Mouse (Mus musculus) lung, adult 2 months (tissue): ENCODE measurements around the gene Dlgap1. TPM values are rescaled to one million over a fixed set of nuclear protein-coding genes. Genes with fewer than 3 reads are reported as not detected.
"Not testable (repeated sequence)": the region's sequence is repeated elsewhere in the genome, so short reads cannot be mapped to it uniquely, and the experiment has no call there.

ENCODE experiments used
- DNase-seq: peaks from one replicate; pipeline ENCODE4 v3.0.0; 2022
- H3K4me1 ChIP-seq: fragments of 200-500 bp; 2 replicates; pipeline ENCODE4 v1.6.1; 2011; ENCODE audit warnings: low read length; ENCODE audit not compliant: control insufficient read depth, insufficient read depth
- H3K4me3 ChIP-seq: fragments of 200-500 bp; replicated peaks from 2 replicates; pipeline ENCODE3; 2011; ENCODE audit warnings: low read depth, mild to moderate bottlenecking, control low read depth, low read length; ENCODE audit errors: extremely low read depth
- CTCF ChIP-seq: fragments of 200-500 bp; IDR thresholded peaks from 2 replicates; pipeline ENCODE4 v1.5.1; 2011; ENCODE audit warnings: mild to moderate bottlenecking, low read length, control low read depth; ENCODE audit not compliant: insufficient read depth
- POLR2A ChIP-seq: fragments of 200-500 bp; IDR thresholded peaks from 2 replicates; pipeline ENCODE4 v1.6.1; 2011; ENCODE audit warnings: low read depth, mild to moderate bottlenecking, control low read depth, low read length, borderline replicate concordance; ENCODE audit errors: extremely low read depth
- WGBS: fragments of 180-500 bp; shearing (Covaris S2); methylation state at CpG from one replicate; pipeline ENCODE4 v1.1.7; 2018; 5-methylcytosine and 5-hydroxymethylcytosine counted together
- polyA plus RNA-seq: library from polyadenylated mRNA; depleted of rRNA; stranded (reverse); fragments of >200 nt; gene quantifications from 2 replicates; pipeline ENCODE4 v1.2.3, GENCODE M21; 2012

Gene Dlgap1
- polyA plus RNA-seq, 1 experiment = 0.63 TPM

DNA sequence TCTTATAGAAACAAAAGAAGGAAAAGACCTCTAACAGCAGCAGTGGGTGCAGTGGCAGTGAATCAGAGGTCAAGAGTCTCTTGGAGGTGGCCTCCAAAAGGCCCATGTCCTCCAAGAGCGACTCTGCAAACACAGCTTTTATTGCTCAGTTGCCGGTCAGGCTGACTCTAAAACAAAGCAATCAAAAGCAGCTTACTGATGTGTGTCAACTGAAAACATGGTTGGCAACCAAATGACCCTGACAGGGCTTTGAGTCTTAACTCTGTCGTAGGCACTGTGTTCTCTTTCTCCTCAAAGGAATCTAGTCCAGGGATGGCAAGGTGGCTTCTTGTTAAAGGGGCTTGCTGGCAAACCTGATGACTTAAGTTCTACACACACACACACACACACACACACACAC is 840.9 kb downstream of the Dlgap1 start:
- TF ChIP-seq CTCF = no peak
- TF ChIP-seq POLR2A = no peak
- no peaks in the 10 kb centered on the region for H3K4me1 ChIP-seq
- H3K4me3 ChIP-seq = no peak overlapping the region
- no peak for DNase-seq
- 70% methylated on average over 3 of the region's 3 CpGs for WGBS

DNA sequence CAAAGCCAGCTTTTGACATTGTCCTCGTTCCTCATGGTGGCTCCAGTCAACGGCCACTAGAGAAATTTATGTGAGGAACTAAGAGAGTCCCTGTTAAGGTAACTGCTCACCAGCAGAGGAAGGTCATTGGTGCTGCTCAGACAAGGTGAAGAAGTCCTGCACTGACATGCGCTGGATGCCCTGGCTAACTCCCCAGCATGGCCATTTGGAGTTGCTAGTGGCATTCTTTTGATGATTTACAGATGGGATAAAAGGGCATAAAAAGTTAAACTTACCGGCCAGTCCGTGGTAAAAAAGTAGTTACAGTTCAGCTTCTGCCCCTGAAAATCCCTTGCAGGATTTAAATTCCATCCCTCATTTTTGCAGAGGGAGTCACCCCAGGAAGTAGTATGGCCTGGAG is 841.9 kb downstream of the Dlgap1 start:
- H3K4me3 ChIP-seq = no peak overlapping the region
- DNase-seq = no peak

DNA sequence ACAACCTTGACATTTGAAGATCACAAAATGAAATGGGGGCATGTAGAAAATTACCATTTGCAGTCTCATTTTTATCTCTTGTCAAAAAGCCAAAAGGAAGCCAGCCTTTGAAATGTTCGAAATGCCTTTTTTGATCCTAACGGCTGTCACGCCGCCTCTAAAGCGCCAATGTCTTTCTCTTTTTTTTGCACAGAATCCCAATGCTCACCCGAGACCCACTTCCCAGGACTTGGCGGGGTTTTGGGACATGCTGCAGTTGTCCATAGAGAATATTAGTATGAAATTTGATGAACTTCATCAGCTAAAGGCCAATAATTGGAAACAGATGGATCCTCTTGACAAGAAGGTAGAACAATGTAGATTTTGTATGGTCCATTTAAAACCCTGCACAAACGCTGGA is 846.1 kb downstream of the Dlgap1 start:
- H3K4me1 ChIP-seq = peaks cover 3% of the 10 kb centered on the region
- WGBS = 71% methylated on average over 8 of the region's 8 CpGs
- TF ChIP-seq POLR2A = no peak
- DNase-seq = no peak
- H3K4me3 ChIP-seq = no peak overlapping the region

More for the DNA sequence above, 841.9 kb downstream of the Dlgap1 start:
- H3K4me1 ChIP-seq = no peaks in the 10 kb centered on the region
- WGBS = 85% methylated on average over 5 of the region's 5 CpGs
- TF ChIP-seq POLR2A (no peak), CTCF (no peak)

DNA sequence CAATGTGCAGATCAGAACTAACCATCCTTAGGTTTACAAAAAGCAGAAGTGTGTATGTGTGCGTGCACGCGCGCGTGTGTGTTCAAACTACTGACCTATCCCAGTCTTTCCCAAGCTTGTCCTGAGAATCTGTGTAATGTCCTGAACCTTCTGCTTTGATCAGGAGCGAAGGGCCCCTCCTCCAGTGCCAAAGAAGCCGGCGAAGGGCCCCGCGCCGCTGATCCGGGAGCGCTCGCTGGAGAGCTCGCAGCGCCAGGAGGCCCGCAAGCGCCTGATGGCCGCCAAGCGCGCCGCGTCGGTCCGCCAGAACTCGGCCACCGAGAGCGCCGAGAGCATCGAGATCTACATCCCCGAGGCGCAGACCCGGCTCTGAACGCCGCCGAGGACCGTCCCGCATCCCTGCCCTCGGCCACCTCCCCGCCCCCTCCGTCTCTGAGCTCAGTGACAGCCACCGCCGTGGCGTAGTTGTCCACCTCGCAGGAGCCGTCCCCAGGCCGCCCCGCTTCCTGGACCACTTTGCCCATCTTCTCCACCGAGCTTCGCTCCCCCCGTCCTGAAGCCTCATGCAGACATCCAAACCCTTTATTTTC is 849.1 kb downstream of the Dlgap1 start:
- Histone ChIP-seq H3K4me3 (no peak overlapping the region), H3K4me1 (peaks cover 3% of the 10 kb centered on the region)
- WGBS = 8% methylated on average over 50 of the region's 51 CpGs
- DNase-seq = no peak
- TF ChIP-seq POLR2A (no peak), CTCF (no peak)

DNA sequence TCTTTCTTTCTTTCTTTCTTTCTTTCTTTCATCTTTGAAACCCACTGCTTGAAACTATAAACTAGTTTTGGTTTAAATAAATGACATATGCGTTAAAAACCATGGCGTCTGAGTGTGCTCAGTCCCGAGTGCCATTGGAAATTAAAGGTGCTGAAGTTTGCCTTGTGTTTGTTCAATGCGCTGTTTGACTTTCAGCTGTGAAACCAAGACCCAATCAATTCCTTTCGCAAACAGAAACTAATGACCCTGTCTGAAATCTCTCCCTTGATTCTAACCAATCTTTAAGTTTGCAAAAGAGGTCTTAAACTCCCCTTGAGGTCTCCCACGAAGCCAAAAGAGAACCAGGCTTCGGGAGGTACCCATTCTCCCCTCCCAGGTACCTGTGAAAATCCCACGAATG is 854.2 kb downstream of the Dlgap1 start:
- peaks cover 2% of the 10 kb centered on the region; the same call in 1 of the 2 replicates for H3K4me1 ChIP-seq
- 63% methylated on average over 8 of the region's 8 CpGs for WGBS
- DNase-seq = no peak
- TF ChIP-seq POLR2A (no peak), CTCF (no peak)
- H3K4me3 ChIP-seq = no peak overlapping the region

DNA sequence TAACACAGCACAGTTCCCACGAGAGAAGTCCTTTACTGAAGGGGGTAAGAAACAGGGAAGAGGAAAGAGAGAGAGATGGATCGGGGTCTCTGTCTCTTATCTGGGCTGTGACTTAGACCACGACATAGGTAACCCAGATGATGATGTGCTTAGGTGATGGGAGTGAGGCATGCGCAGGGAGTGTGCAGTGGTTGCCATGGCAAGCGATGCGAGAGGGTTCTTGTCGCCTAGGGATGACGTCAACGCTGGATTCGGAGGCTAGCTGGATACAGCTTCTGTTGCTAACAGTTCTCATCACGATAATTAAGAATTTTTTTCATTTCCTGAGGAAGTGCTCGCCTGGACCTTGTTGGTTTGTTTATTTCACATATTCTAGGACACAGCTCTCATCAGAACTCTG is 857.4 kb downstream of the Dlgap1 start:
- DNase-seq = no peak
- H3K4me3 ChIP-seq = no peak overlapping the region
- H3K4me1 ChIP-seq = no peaks in the 10 kb centered on the region
- WGBS = 63% methylated on average over 12 of the region's 12 CpGs
- TF ChIP-seq POLR2A (no peak), CTCF (no peak)

DNA sequence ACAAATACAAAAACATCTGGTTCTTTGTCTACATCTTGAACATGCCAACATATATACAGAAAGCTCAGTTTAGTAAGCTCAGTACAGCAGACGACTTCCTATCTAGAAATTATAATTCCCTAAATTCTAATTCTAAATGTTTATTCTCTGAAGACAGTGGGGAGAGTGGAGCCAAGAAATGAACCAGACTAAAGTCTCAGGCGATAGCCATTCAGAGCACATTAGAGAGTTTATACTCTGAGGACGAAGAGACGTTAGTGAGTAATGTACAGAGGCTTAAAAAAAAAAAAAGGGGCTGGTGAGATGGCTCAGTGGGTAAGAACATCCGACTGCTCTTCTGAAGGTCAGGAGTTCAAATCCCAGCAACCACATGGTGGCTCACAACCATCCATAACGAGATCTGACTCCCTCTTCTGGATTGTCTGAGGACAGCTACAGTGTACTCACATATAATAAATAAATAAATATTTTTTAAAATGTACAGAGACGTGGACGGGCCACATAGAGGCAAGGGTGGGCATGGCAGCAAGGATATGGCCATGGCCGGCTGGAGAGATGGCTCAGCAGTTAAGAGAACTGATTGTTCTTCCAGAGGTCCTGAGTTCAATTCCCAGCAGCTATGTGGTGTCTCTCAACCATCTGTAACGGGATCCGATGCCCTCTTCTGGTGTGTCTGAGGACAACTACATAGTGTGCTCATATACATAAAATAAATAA is 858.7 kb downstream of the Dlgap1 start:
- not testable (repeated sequence) for DNase-seq, H3K4me1 ChIP-seq, H3K4me3 ChIP-seq
- WGBS = 74% methylated on average over 11 of the region's 11 CpGs

DNA sequence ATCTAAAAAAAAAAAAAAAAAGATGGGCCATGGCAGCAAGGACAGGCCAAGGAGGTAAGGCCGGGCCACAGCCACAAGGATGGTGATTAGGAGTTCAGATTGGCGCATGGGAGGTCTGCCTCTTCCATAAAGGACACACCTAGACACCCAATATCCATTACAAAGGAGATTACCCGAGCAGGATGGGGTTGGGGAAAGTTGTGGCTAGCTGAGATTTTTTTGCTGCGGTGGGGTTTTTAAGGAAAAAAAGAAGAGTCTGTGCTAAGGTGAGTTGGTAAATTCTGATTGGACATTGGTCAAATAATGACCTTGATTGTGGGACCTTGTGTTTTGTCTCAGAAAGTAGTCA is 859.3 kb downstream of the Dlgap1 start:
- H3K4me1 ChIP-seq = no peaks in the 10 kb centered on the region
- TF ChIP-seq POLR2A = no peak
- no peak for TF ChIP-seq CTCF
- 94% methylated on average over 4 of the region's 4 CpGs for WGBS
- H3K4me3 ChIP-seq = no peak overlapping the region
- DNase-seq = no peak

DNA sequence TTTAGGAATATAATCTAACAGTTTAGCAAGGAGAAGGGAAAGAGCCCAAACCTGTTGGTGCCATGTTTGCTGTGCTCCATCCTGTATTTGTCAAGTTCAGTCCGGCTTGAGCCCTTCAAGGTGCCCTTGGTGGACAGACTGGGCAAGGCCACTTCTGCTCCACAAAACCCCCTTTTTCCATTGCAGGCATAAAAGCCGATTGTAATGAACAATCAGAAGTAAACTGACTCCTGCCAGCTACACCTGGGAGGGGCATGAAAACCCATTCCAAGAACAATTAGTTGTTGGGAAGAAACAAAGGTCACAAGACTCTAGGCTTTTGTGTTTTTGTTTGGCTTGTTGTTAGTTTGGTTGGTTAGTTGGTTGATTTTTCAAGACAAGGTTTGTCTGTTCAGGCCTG is 859.7 kb downstream of the Dlgap1 start:
- WGBS = 76% methylated on average over 2 of the region's 2 CpGs
- TF ChIP-seq POLR2A (no peak), CTCF (no peak)
- DNase-seq = no peak
- H3K4me3 ChIP-seq = no peak overlapping the region
- no peaks in the 10 kb centered on the region for H3K4me1 ChIP-seq

DNA sequence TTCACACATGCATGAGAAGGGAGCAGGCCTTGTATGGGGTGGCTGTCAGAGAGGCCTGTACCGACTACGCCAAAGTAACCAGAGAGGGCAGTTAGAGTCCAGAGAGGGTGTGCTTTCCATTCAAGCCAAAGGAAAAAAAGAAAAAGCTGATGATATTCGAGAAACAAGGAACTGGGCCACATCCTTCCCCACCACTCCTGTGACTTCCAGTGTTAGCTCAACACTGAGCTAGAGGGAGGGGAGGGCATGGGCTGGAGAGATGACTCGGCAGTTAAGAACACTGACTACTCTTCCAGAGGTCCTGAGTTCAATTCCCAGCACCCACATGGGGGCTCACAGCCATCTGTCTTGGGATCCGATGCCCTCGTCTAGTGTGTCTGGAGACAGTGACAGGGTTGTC is 860.3 kb downstream of the Dlgap1 start:
- DNase-seq = no peak
- 75% methylated on average over 6 of the region's 6 CpGs for WGBS
- H3K4me3 ChIP-seq = no peak overlapping the region
- TF ChIP-seq CTCF (no peak), POLR2A (no peak)
- H3K4me1 ChIP-seq = no peaks in the 10 kb centered on the region

DNA sequence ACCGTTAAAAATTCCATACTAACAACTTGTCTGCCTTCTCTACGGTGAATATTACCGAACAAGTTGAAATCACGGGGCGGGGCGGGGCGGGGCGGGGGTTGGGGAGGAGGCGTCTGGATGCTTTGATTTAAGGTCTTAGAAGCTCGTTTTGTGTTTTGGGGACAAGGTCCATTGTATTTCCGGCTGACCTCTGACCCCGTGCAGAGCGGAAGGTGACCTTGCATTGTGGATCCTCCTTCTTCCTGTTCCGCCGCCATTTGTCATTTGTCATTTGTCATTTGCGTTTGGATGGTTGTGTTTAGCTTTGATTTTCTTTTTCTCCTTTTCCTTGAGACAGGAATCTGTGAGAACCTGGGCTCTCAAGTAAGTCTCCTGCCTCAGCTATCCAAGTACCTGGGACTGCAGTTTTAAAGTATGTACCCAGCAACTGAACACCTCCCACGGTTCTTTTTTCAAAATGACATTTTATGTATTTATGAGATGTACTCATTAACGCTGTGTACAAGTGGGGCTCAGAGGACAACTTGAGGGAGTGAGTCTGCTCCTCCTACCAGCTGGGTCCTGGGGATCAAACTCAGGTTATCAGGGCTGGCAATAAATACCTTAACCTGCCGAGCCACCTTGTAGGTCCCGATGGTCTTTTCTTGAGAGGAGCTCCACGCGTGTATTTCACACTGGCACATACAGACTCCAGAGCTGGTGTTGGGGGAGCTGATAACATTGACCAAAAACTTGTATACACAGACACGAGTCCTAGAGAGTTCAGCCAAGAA is 861.3 kb downstream of the Dlgap1 start:
- WGBS = 77% methylated on average over 23 of the region's 23 CpGs
- TF ChIP-seq POLR2A (no peak), CTCF (no peak)
- no peak for DNase-seq
- no peak overlapping the region for H3K4me3 ChIP-seq
- H3K4me1 ChIP-seq = no peaks in the 10 kb centered on the region
